Mouse (Mus musculus) cerebellum, adult 2 months (tissue): ENCODE measurements around the gene Zbtb40. TPM values are rescaled to one million over a fixed set of nuclear protein-coding genes. Genes with fewer than 3 reads are reported as not detected.
A peak's percentile ranks its signal among the peaks of the same experiment; 100 is the strongest.

ENCODE experiments used
- DNase-seq, 2 experiments: peaks; one replicate each; pipeline ENCODE4 v3.0.0; 2021
- H3K27ac ChIP-seq: fragments of 200-500 bp; 2 replicates; pipeline ENCODE4 v1.5.1; 2012; ENCODE audit warnings: low read length, control low read depth, inconsistent platforms; ENCODE audit not compliant: insufficient read depth
- H3K27me3 ChIP-seq: fragments of 200-500 bp; 2 replicates; pipeline ENCODE4 v1.6.1; 2012; ENCODE audit warnings: inconsistent platforms, mild to moderate bottlenecking, low read length, moderate library complexity; ENCODE audit not compliant: control insufficient read depth, insufficient read depth
- H3K4me1 ChIP-seq: fragments of 200-500 bp; 2 replicates; pipeline ENCODE4 v1.6.1; 2011; ENCODE audit warnings: low read length; ENCODE audit not compliant: control insufficient read depth, insufficient read depth
- H3K4me3 ChIP-seq: fragments of 200-500 bp; replicated peaks from 2 replicates; pipeline ENCODE3; 2011; ENCODE audit warnings: mild to moderate bottlenecking, low read depth, low read length, control low read depth; ENCODE audit not compliant: insufficient read depth
- CTCF ChIP-seq: fragments of 200-500 bp; IDR thresholded peaks from 2 replicates; pipeline ENCODE4 v1.5.1; 2011; ENCODE audit warnings: low read depth, mild to moderate bottlenecking, control low read depth, low read length, moderate library complexity, borderline replicate concordance; ENCODE audit not compliant: insufficient read depth
- POLR2A ChIP-seq: fragments of 200-500 bp; IDR thresholded peaks from 2 replicates; pipeline ENCODE4 v1.6.1; 2011; ENCODE audit warnings: low read length, control low read depth, borderline replicate concordance; ENCODE audit not compliant: insufficient read depth
- WGBS: fragments of 180-500 bp; shearing (Covaris S2); methylation state at CpG from one replicate; pipeline ENCODE4 v1.1.7; 2018; 5-methylcytosine and 5-hydroxymethylcytosine counted together
- polyA plus RNA-seq: library from polyadenylated mRNA; depleted of rRNA; stranded (reverse); fragments of >200 nt; gene quantifications from 2 replicates; pipeline ENCODE4 v1.2.3, GENCODE M21; 2012

The Zbtb40 gene
- polyA plus RNA-seq, 1 experiment, result 10.2 TPM

GRCm38 (mm10) chr4:137071204-137071603, 22.6 kb upstream of the Zbtb40 start:
- no peak overlapping the region for H3K4me3 ChIP-seq

GRCm38 (mm10) chr4:137068491-137068890, 19.9 kb upstream of the Zbtb40 start:
- 53% methylated on average over 8 of the region's 8 CpGs for WGBS
- Histone ChIP-seq H3K4me3 (no peak overlapping the region), H3K27me3 (no peaks in the 10 kb centered on the region), H3K4me1 (peaks cover 2% of the 10 kb centered on the region; the same call in 1 of the 2 replicates), H3K27ac (no peak overlapping the region)
- DNase-seq, result no peak
- no peak for TF ChIP-seq POLR2A
- TF ChIP-seq CTCF, result no peak

More at GRCm38 (mm10) chr4:137071204-137071603, 22.6 kb upstream of the Zbtb40 start:
- no peaks in the 10 kb centered on the region for H3K27me3 ChIP-seq
- TF ChIP-seq POLR2A, result no peak
- TF ChIP-seq CTCF, result no peak
- H3K27ac ChIP-seq, result no peak overlapping the region
- WGBS, result 94% methylated on average over 6 of the region's 6 CpGs
- peaks cover 2% of the 10 kb centered on the region; the same call in 1 of the 2 replicates for H3K4me1 ChIP-seq
- no peak for DNase-seq

- TF ChIP-seq CTCF (no peak), POLR2A (no peak)
- DNase-seq, result peak; percentile 45 to 60
- no peak overlapping the region for H3K4me3 ChIP-seq
- 22% methylated on average over 6 of the region's 6 CpGs for WGBS
- H3K4me1 ChIP-seq, result peaks cover 2% of the 10 kb centered on the region; the same call in 1 of the 2 replicates
- no peak overlapping the region for H3K27ac ChIP-seq
- no peaks in the 10 kb centered on the region for H3K27me3 ChIP-seq
Observed at GRCm38 (mm10) chr4:137065846-137066245, 17.2 kb upstream of the Zbtb40 start.

GRCm38 (mm10) chr4:137054932-137055331, 6.3 kb upstream of the Zbtb40 start:
- no peaks in the 10 kb centered on the region for H3K27me3 ChIP-seq
- TF ChIP-seq POLR2A (no peak), CTCF (no peak)

GRCm38 (mm10) chr4:137053810-137054209, 5.2 kb upstream of the Zbtb40 start:
- H3K27me3 ChIP-seq, result no peaks in the 10 kb centered on the region
- H3K4me3 ChIP-seq, result no peak overlapping the region
- H3K4me1 ChIP-seq, result no peaks in the 10 kb centered on the region
- 79% methylated on average over 5 of the region's 5 CpGs for WGBS
- TF ChIP-seq CTCF, result no peak
- no peak for TF ChIP-seq POLR2A
- no peak for DNase-seq
- no peak overlapping the region for H3K27ac ChIP-seq

More at GRCm38 (mm10) chr4:137054932-137055331, 6.3 kb upstream of the Zbtb40 start:
- no peak overlapping the region for H3K27ac ChIP-seq
- H3K4me3 ChIP-seq, result no peak overlapping the region
- 79% methylated on average over 3 of the region's 3 CpGs for WGBS
- no peak for DNase-seq
- no peaks in the 10 kb centered on the region for H3K4me1 ChIP-seq

- peak in 1 of 2 experiments; percentile 53 for DNase-seq
- peak overlapping the region; percentile 49 for H3K27ac ChIP-seq
Observed at GRCm38 (mm10) chr4:137047840-137048549, 606 bp downstream of the Zbtb40 start.

GRCm38 (mm10) chr4:137046110-137046509, 2.5 kb downstream of the Zbtb40 start:
- H3K4me3 ChIP-seq, result no peak overlapping the region
- TF ChIP-seq CTCF (no peak), POLR2A (no peak)
- WGBS, result 73% methylated on average over 5 of the region's 5 CpGs
- no peak overlapping the region for H3K27ac ChIP-seq
- peaks cover 32% of the 10 kb centered on the region for H3K4me1 ChIP-seq
- H3K27me3 ChIP-seq, result no peaks in the 10 kb centered on the region
- DNase-seq, result peak in 1 of 2 experiments; percentile 48

More at GRCm38 (mm10) chr4:137047840-137048549, 606 bp downstream of the Zbtb40 start:
- WGBS, result under 1% methylated on average over 52 of the region's 52 CpGs
- H3K4me3 ChIP-seq, result peak overlapping the region; percentile 63
- TF ChIP-seq POLR2A (no peak), CTCF (no peak)
- peaks cover 18% of the 10 kb centered on the region for H3K4me1 ChIP-seq
- H3K27me3 ChIP-seq, result no peaks in the 10 kb centered on the region

- DNase-seq, result no peak
- no peak for TF ChIP-seq CTCF
- TF ChIP-seq POLR2A, result no peak
- H3K4me3 ChIP-seq, result no peak overlapping the region
Observed at GRCm38 (mm10) chr4:137044516-137044915, 4.1 kb downstream of the Zbtb40 start.

More at GRCm38 (mm10) chr4:137044516-137044915, 4.1 kb downstream of the Zbtb40 start:
- Histone ChIP-seq H3K27ac (peak overlapping the region; percentile 4), H3K4me1 (peaks cover 43% of the 10 kb centered on the region), H3K27me3 (no peaks in the 10 kb centered on the region)
- WGBS, result 45% methylated on average over 5 of the region's 5 CpGs
